Mouse (Mus musculus): Measurements from ENCODE around the gene Riok2. TPM values are rescaled to one million over a fixed set of nuclear protein-coding genes. Genes with fewer than 3 reads are reported as not detected.

The Riok2 gene
- total RNA-seq, 2 experiments from 2014 or later = 1.7 to 13.2 TPM

DNA sequence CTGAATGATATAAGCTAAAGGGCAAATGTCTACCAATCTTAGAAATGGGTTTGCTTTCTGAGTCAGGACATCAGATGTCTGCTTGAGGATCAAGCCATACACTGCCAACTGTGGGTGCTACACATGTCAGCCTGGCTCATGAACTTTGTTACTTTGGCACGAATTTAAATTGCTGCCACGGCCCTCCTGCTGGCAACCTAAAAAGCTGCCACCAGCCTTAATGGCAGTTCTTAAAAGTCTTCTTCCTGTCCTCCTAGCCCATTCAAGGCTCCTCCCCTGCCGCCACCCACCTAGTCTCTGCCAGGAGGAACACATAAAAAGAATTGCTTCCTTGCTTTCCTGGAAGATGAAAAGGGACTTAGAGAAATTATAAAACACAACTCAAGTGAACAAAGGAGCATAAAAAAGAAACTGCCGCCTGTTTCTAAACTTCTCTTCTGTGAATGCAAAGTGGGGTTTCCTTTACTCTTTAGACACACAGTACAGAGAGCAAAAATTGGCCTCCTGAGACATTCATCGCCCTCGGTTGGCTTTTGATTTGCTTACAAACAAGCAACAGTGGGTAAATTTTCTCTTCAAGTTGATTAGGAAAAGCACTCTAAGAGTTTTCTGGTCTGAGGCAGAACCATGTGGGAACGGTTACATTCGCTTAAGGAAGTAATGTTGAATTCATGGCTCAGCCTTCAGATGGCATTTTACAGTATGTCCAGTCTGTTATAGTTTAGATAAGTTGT is 30.9 kb downstream of the Riok2 start:
- no peak for ATAC-seq (replicated peaks; ENCODE audit: low FRiP score, poor library complexity, severe bottlenecking)

DNA sequence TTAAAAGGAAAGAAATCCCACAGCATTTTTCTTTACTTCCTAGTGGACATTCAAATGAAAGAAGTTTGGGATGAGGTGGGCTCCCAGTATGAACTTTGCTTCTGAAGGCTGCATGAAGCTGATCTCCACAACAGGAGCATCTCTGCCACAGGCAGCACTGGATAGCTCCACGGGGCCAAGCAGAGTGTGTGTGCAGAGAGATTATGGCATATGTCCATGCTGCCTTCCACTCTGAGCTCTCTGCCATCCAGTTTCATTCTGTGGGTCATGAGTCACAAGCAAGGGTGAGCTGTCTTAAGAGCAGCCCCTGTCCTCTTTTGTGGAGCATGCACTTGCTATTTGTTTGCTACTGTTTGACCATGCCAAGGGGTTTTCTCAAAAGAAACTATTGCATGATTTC is 31.5 kb downstream of the Riok2 start:
- ATAC-seq (replicated peaks; ENCODE audit: low FRiP score, poor library complexity, severe bottlenecking) = no peak

DNA sequence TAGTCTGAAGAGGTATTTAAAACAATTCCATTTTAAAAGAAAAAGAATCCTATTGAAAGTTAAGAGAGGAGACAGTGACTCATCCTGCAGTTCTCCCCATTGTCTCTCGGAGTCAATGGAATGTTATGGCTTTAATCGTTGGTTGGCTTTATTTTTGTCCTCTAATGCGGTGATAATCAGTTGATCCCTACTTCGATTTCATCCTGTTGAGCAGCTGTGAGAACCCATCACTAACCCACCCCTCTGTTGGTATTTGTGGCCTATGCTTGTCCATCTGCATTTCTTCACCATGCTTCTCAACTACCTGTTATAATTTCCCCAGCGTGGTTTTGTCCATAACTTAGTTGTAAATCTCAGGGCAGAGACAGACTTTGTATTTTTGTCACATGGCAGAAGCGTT is 34.0 kb downstream of the Riok2 start:
- no peak for ATAC-seq (replicated peaks; ENCODE audit: low FRiP score, poor library complexity, severe bottlenecking)

DNA sequence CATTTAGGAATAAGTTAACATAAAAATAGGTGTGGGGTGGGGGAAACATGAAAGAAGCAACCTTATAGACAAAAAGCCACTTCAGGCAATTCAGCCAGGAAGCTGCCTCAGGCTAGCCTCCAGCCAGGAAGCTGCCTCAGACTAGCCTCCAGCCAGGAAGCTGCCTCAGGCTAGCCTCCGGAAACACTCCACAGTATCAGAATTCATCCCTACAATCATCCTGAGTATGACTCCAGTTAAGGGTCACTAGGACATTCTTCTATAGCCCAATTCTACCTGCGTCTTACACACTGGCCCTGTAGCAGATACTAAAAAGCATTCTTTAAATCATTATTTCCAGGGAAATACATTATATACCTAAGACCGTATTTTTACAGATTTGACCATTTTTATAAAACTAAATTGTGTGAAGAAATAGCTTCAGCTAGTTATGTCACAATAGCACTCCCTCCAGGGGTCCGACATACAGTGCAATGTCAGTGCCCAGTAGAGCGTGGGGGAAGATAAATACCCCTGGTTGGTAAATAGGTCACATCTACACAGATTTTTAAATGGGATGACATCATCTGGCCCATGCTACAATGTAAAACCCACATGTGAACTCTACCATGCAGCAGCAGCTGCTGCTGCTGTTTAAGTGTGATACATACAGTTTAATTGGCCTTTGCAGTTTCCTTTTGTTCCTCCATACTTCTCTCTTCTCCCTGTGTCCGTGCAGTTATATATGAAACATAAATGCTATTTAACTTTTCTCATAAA is 34.8 kb downstream of the Riok2 start:
- no peak for ATAC-seq (replicated peaks; ENCODE audit: low FRiP score, poor library complexity, severe bottlenecking)

DNA sequence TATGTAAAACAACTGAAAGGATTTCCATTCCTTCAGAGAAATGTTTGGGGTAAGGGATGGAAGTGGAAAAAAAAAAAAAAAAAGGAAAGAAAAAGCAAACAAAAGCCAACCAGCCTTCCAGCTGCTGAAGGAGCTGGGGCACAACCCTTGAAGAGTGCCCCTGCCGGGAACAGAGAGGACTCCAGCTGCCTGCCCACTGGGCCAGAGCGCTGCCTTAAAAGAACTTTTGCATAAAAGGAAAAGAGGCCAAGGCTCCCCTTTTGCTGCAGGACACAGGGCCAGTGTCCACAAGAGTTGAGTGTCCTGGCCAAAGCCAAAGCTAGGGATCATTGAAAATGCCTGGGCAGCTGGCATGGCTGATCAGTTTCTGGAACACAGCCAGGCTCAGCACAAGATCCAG is 35.5 kb downstream of the Riok2 start:
- ATAC-seq (replicated peaks; ENCODE audit: low FRiP score, poor library complexity, severe bottlenecking) = no peak

DNA sequence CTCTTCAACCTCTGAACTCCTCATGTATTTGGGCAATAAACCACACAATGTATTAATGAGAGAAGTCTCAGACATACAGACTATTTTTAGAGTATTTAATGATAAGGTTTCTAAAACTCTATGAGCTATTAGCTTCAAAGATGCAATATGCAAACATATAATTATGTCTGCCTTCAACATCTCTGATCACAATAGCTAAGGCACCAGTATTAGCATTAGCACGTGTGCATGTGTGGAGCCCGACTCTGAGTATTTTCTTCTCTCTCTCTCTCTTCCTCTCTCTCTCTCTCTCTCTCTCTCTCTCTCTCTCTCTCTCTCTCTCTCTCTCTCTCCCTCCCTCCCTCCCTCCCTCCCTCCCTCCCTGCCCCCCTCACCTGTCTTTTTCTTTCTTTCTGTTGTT is 37.3 kb downstream of the Riok2 start:
- ATAC-seq (replicated peaks; ENCODE audit: low FRiP score, poor library complexity, severe bottlenecking) = no peak

DNA sequence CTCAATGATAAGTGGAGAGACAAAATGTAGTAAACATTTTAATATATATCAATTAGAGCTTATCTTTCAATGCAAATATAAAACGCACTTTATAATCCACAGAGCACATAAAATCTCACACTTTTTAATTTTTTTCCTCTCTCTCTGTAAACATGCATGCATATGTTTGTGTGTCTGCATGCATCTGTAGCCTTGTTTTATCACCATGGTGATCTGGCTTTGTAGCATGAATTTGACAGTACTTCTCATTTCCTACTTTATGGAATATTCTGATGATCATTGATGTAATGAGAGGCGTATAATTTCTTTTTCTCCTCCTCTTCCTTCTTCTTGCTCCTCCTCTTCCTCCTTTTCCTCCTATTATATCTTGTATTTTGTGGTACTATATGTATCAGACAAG is 38.1 kb downstream of the Riok2 start:
- ATAC-seq (replicated peaks; ENCODE audit: low FRiP score, poor library complexity, severe bottlenecking) = no peak

DNA sequence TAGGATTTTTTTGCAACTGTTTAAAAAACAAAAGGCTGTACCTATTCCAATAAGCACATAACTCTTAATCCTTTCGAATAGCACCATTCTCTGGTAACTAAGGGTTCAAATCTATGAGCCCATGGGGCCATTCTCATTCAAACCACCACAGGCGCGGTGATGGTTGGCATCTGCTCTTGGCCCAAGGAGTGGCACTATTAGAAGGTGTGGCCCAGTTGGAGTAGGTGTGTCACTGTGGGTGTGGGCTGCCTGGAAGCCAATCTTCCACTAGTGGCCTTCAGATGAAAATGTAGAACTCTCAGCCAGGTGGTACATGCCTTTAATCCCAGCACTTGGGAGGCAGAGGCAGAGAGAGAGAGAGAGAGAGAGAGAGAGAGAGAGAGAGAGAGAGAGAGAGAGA is 40.1 kb downstream of the Riok2 start:
- ATAC-seq (replicated peaks; ENCODE audit: low FRiP score, poor library complexity, severe bottlenecking) = no peak

DNA sequence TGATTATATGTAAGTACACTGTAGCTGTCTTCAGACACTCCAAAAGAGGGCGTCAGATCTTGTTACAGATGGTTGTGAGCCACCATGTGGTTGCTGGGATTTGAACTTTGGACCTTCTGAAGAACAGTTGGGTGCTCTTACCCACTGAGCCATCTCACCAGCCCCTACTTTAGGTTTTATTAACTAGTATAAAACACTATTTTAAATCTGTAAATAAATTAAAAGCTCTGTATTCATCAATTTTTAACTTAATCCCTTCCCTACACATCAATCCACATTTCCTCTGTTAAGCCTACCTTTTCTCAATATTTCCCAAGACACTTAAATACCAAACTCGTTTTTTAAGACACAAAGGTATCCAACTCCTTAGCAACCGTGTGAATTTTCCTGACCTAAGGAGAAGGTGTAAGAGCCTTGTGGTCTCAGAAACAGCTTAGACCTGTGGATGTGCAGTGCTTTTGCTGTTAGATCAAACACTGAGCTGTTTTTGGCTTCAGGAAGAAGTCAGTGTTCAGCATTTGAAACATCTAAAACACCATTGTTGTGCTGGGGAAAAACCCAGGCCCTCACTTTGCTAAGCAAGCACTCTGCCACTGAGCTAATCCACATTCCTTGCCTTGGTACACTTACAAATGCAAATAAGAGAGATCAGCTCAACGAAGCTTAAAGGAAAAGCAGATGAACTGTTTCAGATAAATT is 50.6 kb downstream of the Riok2 start:
- ATAC-seq (replicated peaks; ENCODE audit: low FRiP score, poor library complexity, severe bottlenecking) = no peak

DNA sequence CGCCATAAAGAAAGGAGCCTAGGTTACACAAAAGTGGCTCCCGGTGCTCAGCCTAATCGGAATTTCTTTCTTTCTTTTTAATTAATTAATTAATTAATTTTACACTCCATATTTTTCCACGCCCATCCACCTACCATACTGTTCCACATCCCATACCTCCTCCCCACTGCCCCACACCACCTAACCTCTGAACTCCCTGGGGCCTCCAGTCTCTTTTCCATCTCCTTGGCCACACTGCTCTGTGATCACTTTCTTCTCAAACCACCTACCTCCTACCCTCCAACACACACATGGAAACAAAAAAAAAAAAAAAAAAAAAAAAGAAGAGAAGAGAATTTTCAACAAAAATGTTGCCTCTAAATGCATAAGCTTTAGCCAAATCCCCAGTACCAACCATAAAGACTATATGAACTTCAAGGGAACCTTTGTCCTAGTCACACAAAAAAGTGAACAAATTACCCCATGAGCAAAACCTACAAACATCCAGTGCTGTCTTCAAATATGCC is 51.3 kb downstream of the Riok2 start:
- ATAC-seq (replicated peaks; ENCODE audit: low FRiP score, poor library complexity, severe bottlenecking) = no peak

DNA sequence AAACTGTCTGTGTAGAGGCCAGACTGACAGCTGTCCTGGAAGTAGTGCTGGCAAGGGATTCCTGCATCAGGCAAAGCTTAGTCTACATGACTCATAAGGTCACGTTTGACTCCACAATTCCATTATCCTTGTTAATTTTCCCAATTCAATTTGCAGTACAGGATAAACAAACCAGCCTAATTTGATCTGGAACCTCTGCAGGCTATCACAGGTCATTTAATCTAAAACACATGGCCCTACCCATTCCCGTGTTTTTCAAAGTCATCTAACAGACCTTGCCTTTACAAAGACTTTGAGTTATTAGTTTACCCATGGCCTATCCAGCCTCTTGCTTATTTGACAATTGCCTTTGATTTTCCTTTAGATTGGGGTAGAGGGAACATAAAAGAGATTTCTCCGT is 51.8 kb downstream of the Riok2 start:
- no peak for ATAC-seq (replicated peaks; ENCODE audit: low FRiP score, poor library complexity, severe bottlenecking)

DNA sequence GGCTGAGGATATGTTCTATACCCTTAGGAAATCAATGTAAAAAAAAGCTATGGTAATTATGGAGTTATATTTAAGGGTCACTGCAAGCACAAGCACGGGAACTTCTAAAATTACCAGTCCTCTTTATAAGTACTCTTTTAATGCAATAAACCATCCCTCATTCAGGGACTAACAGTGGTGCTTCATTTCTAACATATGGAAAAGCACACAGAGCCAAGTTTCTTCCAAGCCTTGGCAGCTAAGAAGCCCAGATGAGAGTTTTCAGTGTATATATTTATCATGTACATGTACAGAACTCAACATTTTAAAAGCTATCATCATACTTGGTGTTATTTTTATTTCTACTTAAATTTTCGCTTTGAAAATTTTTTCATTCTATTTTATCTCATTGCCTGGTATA is 54.8 kb downstream of the Riok2 start:
- ATAC-seq (replicated peaks; ENCODE audit: low FRiP score, poor library complexity, severe bottlenecking) = no peak

DNA sequence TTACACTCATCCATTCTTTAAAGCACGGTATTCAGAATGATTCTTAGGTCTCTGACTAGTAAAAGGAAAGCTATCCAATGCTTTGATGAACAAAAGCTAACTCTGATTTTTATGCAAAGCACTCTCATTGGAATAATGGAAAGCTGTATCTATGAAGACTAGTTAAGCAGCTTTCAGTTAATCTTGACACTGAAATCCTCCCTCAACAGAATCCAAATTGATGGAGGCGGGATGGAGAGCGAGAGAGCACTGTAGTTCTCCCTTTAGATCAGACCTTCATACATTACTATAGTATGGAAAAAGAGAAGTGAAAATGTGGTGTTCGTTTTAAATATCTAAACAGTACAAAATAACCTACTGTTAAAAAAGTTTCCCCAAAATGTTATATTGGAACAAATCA is 59.6 kb downstream of the Riok2 start:
- ATAC-seq (replicated peaks; ENCODE audit: low FRiP score, poor library complexity, severe bottlenecking) = no peak

DNA sequence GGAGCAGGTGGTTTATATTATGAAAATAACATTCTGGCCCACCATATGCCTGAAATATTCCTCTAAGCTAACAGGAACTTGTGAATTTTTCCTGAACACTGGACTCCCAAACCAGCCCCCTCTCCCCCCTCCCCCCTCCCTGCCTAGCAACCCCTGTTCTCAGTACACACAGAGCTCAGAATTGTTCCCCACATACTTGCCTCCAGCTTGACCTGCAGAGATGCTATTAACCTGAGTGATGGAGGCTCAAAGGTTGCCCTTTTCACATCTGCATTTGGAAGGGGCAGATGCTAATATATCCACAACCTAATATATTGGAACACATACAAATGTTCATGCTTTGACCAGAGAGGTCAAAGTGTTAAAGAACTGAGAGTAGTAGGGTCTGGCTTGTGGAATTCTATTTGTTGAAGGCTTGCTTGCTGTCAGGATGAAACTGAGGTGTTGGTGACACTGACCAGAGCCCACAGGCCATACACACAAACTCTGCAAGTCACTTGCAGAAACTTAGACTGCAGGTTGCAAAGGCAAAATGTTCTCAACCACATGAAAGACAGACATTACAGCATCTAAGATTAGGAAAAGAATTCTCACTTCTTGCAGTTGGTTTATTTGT is 64.6 kb downstream of the Riok2 start:
- no peak for ATAC-seq (replicated peaks; ENCODE audit: low FRiP score, poor library complexity, severe bottlenecking)

DNA sequence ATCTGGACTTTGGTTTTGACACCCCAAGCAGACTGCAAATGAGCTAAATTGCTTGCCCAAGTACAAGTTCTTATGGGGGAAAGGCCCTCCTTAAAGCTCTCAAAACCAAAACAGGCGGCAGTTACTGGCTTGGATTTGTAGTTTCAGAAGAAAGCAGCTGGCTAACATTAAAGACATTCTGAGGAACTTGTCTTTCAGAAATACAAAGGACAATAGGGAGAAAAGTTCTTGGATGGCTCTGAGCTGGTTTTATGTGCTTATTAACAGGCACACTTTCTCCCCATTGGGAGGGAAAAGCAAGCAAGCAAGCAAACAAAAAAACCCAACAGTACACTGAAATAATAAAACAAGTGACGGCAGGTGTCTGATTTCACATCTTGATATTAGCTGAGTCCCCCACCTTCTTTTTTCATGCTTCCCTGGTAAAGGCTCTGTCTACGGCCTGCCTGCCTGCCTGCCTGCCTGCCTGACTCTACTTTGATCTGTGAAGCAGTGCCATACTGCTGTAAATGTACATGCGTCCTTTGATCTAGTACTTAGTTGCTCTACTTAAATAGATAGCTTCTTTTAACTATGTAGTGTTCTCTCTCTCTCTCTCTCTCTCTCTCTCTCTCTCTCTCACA is 67.9 kb downstream of the Riok2 start:
- no peak for ATAC-seq (replicated peaks; ENCODE audit: low FRiP score, poor library complexity, severe bottlenecking)

DNA sequence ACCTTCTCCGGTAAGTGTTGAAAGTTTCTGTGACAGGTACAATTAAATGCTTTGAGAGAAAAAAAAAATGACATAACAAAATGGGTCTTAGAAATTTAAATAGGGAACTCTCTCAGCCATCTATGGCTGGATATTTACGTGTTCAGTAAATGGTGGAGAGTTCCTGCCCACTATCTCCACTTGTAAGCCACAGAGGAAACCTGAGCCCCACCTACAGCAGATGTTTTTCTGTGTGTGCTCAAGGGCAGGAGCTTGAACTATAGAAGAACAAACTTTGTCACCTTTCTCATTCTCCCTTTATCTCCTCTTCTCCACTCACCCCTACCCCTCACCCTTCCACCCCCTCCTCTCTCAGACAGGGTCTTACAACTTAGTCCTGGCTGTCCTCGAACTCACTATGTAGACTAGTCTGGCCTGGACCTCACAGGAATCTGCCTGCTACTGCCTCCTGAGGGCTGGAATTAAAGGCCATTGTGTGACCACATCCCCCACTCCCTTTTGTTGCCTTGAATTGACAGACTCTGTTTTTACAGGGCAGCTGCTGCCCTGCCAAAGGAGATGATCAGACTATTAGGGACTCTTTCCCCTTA is 70.3 kb downstream of the Riok2 start:
- ATAC-seq (replicated peaks; ENCODE audit: low FRiP score, poor library complexity, severe bottlenecking) = no peak
